Mouse (Mus musculus) layer of hippocampus, postnatal 10 days (tissue): ENCODE data around the gene Gap43. TPM values are rescaled to one million over a fixed set of nuclear protein-coding genes. Genes with fewer than 3 reads are reported as not detected.
"Not testable (repeated sequence)": the region's sequence is repeated elsewhere in the genome, so short reads cannot be mapped to it uniquely, and the experiment has no call there.

Source experiments
- DNase-seq, 2 experiments: peaks; one replicate each; pipeline ENCODE4 v3.0.0; 2021; ENCODE audit warnings: low spot score in 2 of 2
- long read RNA-seq: library from polyadenylated mRNA; stranded (forward); transcript quantifications from one replicate; pipeline ENCODE4 v2.0.0, GENCODE M21; 2023
- total RNA-seq, 2 experiments: library from RNA; stranded (reverse); gene quantifications; 2 replicates each; pipeline ENCODE4 v1.2.3; 2021

Gap43 gene
- total RNA-seq: 100 to 1,000 TPM; 909 to 966 TPM
- long read RNA-seq, transcript Gap43-201 (3 exons, 1,420 nt): major isoform, 1,100 of 1,168 reads
- long read RNA-seq, partial matches to known transcripts: 52 of 1,168 reads
- long read RNA-seq, other reads (novel, unspliced or antisense): 15 of 1,168 reads

- peak in 1 of 2 experiments; percentile 12 for DNase-seq
These were observed at the start of gene Gap43 for GRCm38 (mm10) chr16:42340021-42340768. TSS of gene Gap43 (minus strand) at chr16:42340651.

GRCm38 (mm10) chr16:42381328-42381838 is 40.9 kb upstream of the Gap43 start:
- no peak for DNase-seq

DNA sequence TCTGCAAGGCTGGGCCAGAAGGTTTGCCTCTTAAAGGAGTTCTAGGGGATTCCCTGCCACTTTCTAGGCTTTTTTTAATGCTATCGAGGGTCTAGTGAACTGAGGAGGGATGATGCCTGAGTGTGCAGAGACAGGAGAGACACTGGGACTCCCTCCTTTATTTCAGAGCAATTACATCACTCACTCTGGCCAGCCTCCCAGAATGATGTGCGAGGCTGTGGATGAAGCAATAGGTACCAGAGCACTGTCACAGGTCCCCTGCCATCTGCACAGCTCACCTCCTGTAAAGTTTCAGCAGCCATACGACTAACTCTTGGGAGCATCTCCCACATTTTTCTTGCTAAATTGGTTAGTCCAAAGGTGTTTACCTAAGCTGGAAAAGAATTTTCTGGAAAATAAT is 40.2 kb upstream of the Gap43 start:
- DNase-seq: no peak

- peak; percentile 8 to 21 for DNase-seq
These were observed 29.7 kb upstream of the Gap43 start for GRCm38 (mm10) chr16:42370148-42370547.

DNA sequence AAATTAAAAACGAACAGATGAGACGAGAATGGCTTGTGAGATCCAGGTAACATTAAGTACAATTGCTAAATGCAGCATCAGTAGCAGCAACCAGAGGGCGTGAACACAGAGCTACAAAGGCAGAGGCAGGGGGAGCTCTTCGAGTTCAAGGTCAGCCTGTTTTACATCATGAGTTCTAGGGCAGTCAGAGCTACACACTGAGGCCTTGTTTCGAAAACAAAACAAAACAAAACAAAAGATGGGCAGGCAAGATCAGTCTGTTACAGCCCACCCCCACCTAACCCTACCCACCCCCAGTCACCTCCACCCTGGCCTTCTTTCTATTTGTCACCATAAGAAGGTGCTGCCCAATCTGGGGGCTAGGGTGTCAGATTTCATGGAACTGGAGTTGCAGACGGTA is 28.9 kb upstream of the Gap43 start:
- DNase-seq: no peak

- no peak for DNase-seq
These were observed 19.6 kb upstream of the Gap43 start for GRCm38 (mm10) chr16:42360061-42360460.

DNA sequence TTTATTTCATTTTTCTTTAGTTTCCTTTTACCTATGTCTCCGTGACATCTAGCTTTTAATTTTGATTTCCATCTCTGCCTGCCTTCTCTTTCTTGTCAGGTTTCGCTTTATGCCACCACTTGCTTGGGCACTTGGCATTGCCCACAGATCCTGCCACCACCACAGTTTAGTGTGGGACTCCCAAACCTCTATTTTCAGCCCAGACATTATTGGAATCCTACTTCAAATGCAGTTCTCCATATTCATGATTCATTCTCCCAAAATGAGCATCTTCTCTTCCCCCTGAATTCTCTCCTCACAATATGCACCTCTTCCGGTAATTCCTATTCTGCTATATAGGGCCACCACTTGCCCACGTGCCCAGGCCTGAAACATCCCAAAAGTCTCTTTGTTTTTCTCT is 17.6 kb upstream of the Gap43 start:
- no peak for DNase-seq

DNA sequence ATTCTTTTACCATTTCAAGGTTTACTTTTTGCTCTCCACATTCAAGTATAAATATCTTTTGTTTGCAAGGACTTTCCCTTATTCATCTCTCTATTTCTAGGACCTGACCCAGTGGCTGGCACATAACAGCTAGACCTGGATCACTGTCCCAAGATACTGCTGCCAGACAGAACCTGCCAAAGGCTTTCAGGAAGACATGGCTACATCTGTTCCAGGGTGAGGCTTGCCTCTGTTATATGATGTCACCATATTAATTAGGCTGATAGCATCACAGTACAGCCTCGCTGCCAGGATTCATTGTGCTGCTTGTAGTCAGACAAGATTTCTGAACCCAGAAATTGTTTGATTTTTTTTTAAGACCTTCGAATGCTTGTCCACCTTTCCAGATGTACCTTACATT is 9.6 kb upstream of the Gap43 start:
- DNase-seq: no peak

GRCm38 (mm10) chr16:42340865-42341264 is 414 bp upstream of the Gap43 start:
- not testable (repeated sequence) for DNase-seq

DNA sequence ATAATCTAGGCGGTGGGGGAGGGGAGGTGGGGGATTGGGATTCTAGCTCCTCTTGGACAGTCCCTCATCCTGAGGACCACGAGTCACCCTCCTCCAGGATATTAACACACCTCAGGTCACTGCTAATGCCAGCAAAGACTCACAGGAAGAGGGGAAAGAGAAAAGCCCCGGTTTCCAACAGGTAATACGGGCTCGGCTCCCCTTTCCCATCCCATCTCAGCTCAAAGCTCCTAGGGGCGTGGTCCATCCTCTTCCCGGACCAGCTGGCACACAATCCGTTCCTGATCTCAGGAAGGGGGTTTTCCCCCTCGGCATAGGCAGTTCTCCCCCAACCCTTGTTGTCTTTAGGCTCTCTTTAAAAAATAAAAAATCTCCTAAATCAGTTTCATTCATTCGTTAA is 939 bp downstream of the Gap43 start:
- DNase-seq: peak; percentile 14 to 39

- DNase-seq: no peak
These were observed 1.5 kb downstream of the Gap43 start for GRCm38 (mm10) chr16:42338987-42339386.

GRCm38 (mm10) chr16:42338342-42338741 is 2.1 kb downstream of the Gap43 start:
- no peak for DNase-seq

DNA sequence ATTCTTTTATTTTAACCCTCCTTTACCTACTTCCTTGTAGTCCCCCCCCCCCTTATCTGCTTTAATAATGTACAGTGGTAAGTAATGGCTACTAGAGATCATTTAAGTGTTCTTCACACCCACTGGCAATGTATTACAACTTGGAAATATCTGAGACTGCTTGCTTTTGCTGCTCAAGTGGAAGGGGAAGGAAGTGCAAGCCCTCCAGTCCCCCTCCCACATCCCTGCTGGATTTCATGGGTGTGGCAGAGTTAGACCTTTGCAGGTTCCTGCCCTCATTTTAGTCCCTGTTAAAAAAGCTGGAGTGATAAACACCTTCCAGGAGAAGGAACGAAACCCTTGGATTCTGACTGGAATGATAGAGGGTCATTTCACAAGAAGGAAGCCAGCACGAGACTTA is 2.8 kb downstream of the Gap43 start:
- no peak for DNase-seq

- DNase-seq: no peak
These were observed 3.8 kb downstream of the Gap43 start for GRCm38 (mm10) chr16:42336610-42337009.

- no peak for DNase-seq
These were observed 8.1 kb downstream of the Gap43 start for GRCm38 (mm10) chr16:42332321-42332720.

DNA sequence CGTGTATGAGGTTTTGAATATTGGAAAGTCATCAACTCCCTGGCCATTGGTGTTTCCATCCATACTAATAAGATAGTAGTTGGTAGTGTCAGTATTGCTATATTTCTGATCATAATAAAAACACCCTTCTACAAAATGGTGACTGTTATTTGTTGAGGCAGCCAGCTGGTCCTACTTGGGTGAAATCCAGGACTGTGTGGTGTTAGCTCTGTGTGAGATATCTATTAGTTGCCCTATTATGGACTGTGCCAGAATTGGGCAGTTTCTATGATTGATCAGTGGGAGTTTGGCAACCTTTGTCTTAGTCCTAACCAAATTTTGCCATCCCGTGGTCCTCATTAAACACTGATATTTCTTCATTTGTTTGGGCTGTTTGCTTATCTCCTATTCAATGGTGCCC is 14.3 kb downstream of the Gap43 start:
- no peak for DNase-seq

GRCm38 (mm10) chr16:42325536-42325935 is 14.9 kb downstream of the Gap43 start:
- no peak for DNase-seq

DNA sequence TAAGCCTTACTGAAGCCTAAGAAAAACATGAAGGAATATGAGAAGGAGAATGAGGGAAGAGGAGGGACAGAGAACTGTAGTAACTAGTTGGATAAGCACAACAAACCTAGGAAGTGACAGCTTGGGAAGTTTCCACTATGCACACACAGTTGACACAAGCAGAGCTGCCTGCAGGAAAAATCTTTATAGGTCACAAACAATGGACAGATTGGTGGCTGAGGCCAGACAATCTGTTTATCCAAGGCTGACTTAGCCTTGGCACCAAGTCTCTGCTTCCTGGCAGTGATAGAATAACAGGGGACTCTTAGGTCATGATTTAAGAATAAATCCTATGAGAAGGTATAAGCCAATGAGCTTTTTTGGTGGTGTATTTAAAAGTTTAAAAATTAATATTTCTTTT is 20.6 kb downstream of the Gap43 start:
- DNase-seq: no peak

- DNase-seq: no peak
These were observed 21.1 kb downstream of the Gap43 start for GRCm38 (mm10) chr16:42319365-42319764.

DNA sequence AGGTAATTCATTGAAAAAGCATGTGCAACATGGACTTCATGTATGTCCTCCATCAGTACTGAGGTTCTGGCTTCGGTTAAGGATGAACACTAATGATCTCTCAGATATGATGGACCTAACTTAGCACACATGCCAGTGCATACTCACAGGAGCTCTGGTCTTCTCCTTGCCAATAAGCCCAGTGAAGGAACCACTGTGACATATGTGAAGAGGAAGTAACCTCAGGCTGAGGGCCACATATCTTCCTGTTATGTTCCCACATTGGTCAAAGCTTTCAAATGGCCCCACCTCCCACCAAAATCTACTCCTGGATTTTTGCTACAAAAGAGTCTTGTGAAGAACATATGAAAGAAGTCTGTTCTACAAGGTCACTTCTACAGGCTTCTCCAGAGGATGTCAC is 28.3 kb downstream of the Gap43 start:
- no peak for DNase-seq

DNA sequence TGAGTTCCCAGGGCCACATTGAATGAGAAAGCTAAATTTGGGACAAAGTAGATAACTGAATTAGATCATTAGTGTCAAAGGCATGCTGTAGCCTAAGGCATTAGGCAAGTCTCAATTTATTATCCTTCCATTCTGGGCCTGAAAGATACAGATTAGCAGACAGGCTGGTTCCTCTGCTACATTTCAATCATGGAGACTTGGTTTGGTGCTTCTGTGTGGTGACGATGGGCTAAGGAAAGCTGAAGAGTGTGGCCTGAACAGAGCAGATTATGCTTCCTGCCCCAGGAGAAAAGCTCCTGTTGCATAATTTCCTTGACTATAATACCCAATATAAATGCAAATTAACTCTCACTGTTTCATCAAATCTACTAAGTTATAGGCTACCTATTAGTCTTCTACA is 31.7 kb downstream of the Gap43 start:
- DNase-seq: no peak

DNA sequence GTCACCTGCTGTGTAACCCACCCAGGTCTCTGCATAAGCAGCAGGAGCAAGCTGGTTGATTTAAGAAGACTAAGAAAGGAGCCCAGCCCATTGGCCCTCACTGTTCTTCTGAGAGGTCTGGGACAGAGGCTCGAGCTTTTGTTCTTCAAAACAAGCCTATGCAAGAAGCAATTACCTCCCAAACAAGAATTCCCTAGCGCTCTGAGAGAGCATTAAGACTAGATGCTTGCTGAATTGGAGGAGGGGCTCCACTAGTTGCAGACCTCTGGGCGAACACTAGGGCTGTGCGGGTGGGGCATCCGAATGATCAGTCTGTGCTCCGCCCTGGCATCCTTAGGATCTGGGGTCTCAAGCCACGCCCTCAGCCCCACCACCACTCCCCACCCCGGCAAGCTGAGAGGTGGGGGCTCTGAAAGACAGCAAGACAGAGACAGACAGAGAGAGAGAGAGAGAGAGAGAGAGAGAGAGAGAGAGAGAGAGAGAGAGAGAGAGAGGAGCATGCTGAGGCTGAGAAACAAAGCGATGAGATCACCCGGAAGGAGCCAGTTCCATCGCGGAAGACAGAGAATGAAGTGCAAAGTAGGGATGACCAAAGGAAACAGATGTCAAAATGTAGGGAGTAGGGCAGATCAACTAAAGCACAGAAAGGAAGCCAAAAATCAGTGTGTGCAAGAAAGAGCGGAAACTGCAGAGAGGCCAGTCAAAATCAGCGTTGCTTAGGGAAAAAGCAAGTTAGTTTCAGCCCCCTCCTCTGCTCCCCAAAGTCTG is 34.3 kb downstream of the Gap43 start:
- DNase-seq: peak in 1 of 2 experiments; percentile 30
